Mouse (Mus musculus) olfactory bulb, adult 2 months (tissue): ENCODE measurements around the gene Dhx57. TPM values are rescaled to one million over a fixed set of nuclear protein-coding genes. Genes with fewer than 3 reads are reported as not detected.

Source experiments
- H3K27ac ChIP-seq: fragments of 200-500 bp; 2 replicates; pipeline ENCODE4 v1.5.1; 2012; ENCODE audit warnings: low read depth, low read length; ENCODE audit not compliant: insufficient read depth
- H3K4me1 ChIP-seq: fragments of 200-500 bp; 2 replicates; pipeline ENCODE4 v1.6.1; 2012; ENCODE audit warnings: low read length; ENCODE audit not compliant: control insufficient read depth, insufficient read depth
- H3K4me3 ChIP-seq: fragments of 200-500 bp; 2 replicates; pipeline ENCODE4 v1.5.1; 2012; ENCODE audit warnings: mild to moderate bottlenecking, low read depth, low read length, moderate library complexity; ENCODE audit not compliant: insufficient read depth
- CTCF ChIP-seq: fragments of 200-500 bp; IDR thresholded peaks from 2 replicates; pipeline ENCODE4 v1.5.1; 2012; ENCODE audit warnings: low read depth, mild to moderate bottlenecking, low read length, moderate library complexity; ENCODE audit not compliant: insufficient read depth
- POLR2A ChIP-seq: fragments of 200-500 bp; IDR thresholded peaks from 2 replicates; pipeline ENCODE4 v1.6.1; 2012; ENCODE audit warnings: mild to moderate bottlenecking, low read depth, low read length, moderate library complexity; ENCODE audit not compliant: insufficient read depth
- WGBS: fragments of 180-500 bp; shearing (Covaris S2); methylation state at CpG from one replicate; pipeline ENCODE4 v1.1.7; 2018; 5-methylcytosine and 5-hydroxymethylcytosine counted together
- polyA plus RNA-seq: library from polyadenylated mRNA; stranded (reverse); fragments of >200 nt; gene quantifications from 2 replicates; pipeline ENCODE4 v1.2.4, GENCODE M21; 2012; ENCODE audit warnings: low replicate concordance; ENCODE audit not compliant: missing spikeins, insufficient read depth, insufficient read length

Gene Dhx57
- polyA plus RNA-seq, result not detected in 2 replicates

DNA sequence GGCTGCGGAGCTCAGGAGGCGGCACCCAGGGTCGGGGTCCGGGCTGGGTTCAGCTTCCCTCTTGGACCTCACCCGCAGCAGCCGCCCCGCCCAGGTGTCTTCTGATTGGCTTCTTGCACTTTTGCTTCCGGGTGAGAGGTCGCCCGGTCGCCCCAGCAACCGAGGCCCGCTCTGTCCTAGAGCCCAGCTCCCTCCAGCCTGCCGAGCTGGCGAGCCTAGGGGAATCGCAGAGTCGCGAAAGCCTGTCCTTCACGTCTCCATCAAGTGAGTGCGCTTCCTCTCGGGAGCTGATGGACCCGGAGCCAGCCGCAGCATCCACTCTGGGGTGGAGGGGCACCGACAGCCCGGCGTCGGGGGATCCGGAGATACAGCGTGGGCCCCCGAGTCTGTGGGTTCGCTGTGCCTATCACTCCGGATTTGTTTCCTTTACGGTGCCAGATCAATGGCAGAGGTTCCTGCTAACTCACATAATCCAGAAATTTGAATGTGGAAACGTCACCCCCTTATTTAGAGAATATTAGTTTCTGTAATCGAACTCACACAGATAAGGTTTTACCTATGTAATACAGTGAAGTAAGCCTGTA lies at the start of gene Dhx57, which contains the start of gene Morn2:
Gene Dhx57 (minus strand): TSS at position 403 of the 584 bp plus-strand sequence.
Gene Morn2 (plus strand): TSS at position 130 of the 584 bp plus-strand sequence.
- peak within 1 kb of the TSS; percentile 59 for H3K27ac ChIP-seq
- H3K4me1 ChIP-seq, result no peaks in the 10 kb centered on the region
- under 1% methylated on average over 35 of the region's 35 CpGs for WGBS
- H3K4me3 ChIP-seq, result peak within 1 kb of the TSS; percentile 59
- TF ChIP-seq CTCF, result no peak
- TF ChIP-seq POLR2A, result peak; percentile 50; the same call in 1 of the 2 replicates

GRCm38 (mm10) chr17:80332386-80332785 lies 42.1 kb upstream of the Dhx57 start:
- H3K27ac ChIP-seq, result no peak overlapping the region
- H3K4me1 ChIP-seq, result no peaks in the 10 kb centered on the region
- H3K4me3 ChIP-seq, result no peak overlapping the region
- 84% methylated on average over 2 of the region's 2 CpGs for WGBS
- no peak for TF ChIP-seq POLR2A
- TF ChIP-seq CTCF, result no peak

- H3K4me1 ChIP-seq, result no peaks in the 10 kb centered on the region
- 73% methylated on average over 3 of the region's 3 CpGs for WGBS
- TF ChIP-seq POLR2A, result no peak
- no peak for TF ChIP-seq CTCF
- no peak overlapping the region for H3K4me3 ChIP-seq
- H3K27ac ChIP-seq, result no peak overlapping the region
Observed at GRCm38 (mm10) chr17:80326431-80326830, 36.2 kb upstream of the Dhx57 start.

GRCm38 (mm10) chr17:80325456-80325855 lies 35.2 kb upstream of the Dhx57 start:
- 87% methylated on average over 5 of the region's 5 CpGs for WGBS
- H3K4me1 ChIP-seq, result no peaks in the 10 kb centered on the region
- H3K4me3 ChIP-seq, result no peak overlapping the region
- TF ChIP-seq POLR2A (no peak), CTCF (no peak)
- H3K27ac ChIP-seq, result no peak overlapping the region

DNA sequence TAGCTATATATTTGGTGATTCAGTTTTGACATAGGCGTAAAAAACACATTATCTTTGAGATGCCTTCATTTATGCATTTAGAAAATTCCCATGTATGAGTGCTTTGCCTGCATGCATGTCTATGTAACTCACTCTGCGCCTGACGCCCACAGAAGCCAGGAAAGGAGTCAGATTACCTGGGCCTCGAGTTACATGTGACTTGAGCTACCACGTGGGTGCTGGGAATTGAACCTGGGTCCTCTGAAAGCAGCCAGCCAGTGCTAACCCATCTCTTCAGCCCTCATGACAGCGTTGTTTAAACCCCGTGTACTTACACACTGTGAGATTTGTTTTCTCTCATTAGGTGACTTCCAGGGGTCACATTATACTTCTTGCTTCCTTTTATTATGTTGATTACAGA lies 34.2 kb upstream of the Dhx57 start:
- 85% methylated on average over 7 of the region's 7 CpGs for WGBS
- TF ChIP-seq POLR2A, result no peak
- no peak for TF ChIP-seq CTCF

GRCm38 (mm10) chr17:80323658-80324057 lies 33.4 kb upstream of the Dhx57 start:
- WGBS, result 83% methylated on average over 8 of the region's 8 CpGs
- Histone ChIP-seq H3K27ac (no peak overlapping the region), H3K4me3 (no peak overlapping the region), H3K4me1 (no peaks in the 10 kb centered on the region)
- no peak for TF ChIP-seq POLR2A
- no peak for TF ChIP-seq CTCF

More for the DNA sequence above, 34.2 kb upstream of the Dhx57 start:
- no peaks in the 10 kb centered on the region for H3K4me1 ChIP-seq
- H3K4me3 ChIP-seq, result no peak overlapping the region
- H3K27ac ChIP-seq, result no peak overlapping the region

GRCm38 (mm10) chr17:80323015-80323414 lies 32.7 kb upstream of the Dhx57 start:
- no peaks in the 10 kb centered on the region for H3K4me1 ChIP-seq
- H3K4me3 ChIP-seq, result no peak overlapping the region
- TF ChIP-seq CTCF, result no peak
- no peak for TF ChIP-seq POLR2A
- no peak overlapping the region for H3K27ac ChIP-seq
- WGBS, result 82% methylated on average over 4 of the region's 4 CpGs

DNA sequence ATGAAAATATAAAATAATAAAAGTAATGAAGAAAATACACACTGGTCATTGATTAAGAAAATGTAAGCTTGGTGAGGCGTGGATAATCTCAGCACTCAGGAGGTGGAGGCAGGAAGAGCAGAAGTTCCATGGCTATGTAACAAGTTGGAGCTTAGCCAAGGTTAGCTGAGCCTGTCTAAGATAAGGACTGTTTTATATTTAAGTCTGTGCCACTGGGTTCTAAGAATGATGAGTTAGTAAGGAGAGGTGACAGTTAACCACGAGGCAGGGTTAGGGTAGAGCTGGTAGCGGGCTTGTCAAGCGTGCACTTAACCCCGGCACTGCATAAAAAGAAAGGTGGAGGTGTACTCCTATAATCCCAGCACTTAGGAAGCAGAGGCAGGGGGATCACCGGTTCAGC lies 32.0 kb upstream of the Dhx57 start:
- no peak overlapping the region for H3K27ac ChIP-seq
- TF ChIP-seq CTCF (no peak), POLR2A (no peak)
- no peak overlapping the region for H3K4me3 ChIP-seq
- H3K4me1 ChIP-seq, result no peaks in the 10 kb centered on the region
- whole genome bisulfite sequencing, result 93% methylated on average over 6 of the region's 6 CpGs

GRCm38 (mm10) chr17:80312405-80312804 lies 22.1 kb upstream of the Dhx57 start:
- Histone ChIP-seq H3K27ac (no peak overlapping the region), H3K4me1 (peaks cover 9% of the 10 kb centered on the region), H3K4me3 (no peak overlapping the region)
- TF ChIP-seq CTCF, result no peak
- TF ChIP-seq POLR2A, result no peak
- WGBS, result 66% methylated on average over 4 of the region's 4 CpGs

DNA sequence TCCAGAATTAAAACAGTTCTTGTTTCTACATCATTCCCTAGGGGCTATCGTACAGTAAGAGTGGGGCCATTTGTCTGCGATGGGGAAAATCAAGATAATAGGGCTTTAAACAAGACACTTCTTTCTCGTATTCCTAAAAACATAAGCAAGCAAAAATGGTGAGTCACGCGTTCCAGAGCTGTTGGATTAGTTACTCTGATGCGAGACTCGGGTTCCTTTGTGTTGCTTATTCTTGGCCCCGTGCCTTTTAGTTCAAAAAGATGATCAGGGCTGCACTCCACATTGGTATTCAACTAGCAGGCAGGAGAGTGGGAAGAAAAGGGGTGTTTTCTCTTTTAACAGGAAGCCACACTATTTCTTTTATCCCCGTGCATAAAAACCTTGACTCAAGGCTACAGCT lies 21.5 kb upstream of the Dhx57 start:
- Histone ChIP-seq H3K4me1 (peaks cover 7% of the 10 kb centered on the region), H3K27ac (no peak overlapping the region), H3K4me3 (no peak overlapping the region)
- 7% methylated on average over 9 of the region's 9 CpGs for WGBS
- no peak for TF ChIP-seq POLR2A
- TF ChIP-seq CTCF, result no peak
